Mouse (Mus musculus): ENCODE results near the gene Capn15.

GRCm38 (mm10) chr17:25967652-25968051 is 17.9 kb downstream of the Capn15 start:
- TF ChIP-seq TAL1 (conservative IDR thresholded peaks at IDR 0.05; ENCODE audit: low read depth, low read length): no peak
- TF ChIP-seq CTCF (IDR thresholded peaks at IDR 0.05; ENCODE audit: low read depth, low read length): no peak
- no peak for TF ChIP-seq GATA1 (IDR thresholded peaks at IDR 0.05; ENCODE audit: borderline replicate concordance, low read length)

Data from G1E (cell line).